Mouse (Mus musculus) kidney, embryonic 15.5 days (tissue): ENCODE data around the gene Bpifc. TPM values are rescaled to one million over a fixed set of nuclear protein-coding genes. Genes with fewer than 3 reads are reported as not detected.
A peak's percentile ranks its signal among the peaks of the same experiment; 100 is the strongest.
"Not testable (repeated sequence)": the region's sequence is repeated elsewhere in the genome, so short reads cannot be mapped to it uniquely, and the experiment has no call there.

Source experiments
- ATAC-seq: fragments of 200-750 bp; cut with Nextera tagmentation; replicated peaks from 2 replicates; pipeline ENCODE4 v1.8.0; 2017; ENCODE audit warnings: moderate TSS enrichment; ENCODE audit not compliant: low FRiP score
- H3K27ac ChIP-seq: fragments of 300-500 bp; sonication (generic); 2 replicates; pipeline ENCODE4 v1.5.1; 2015; ENCODE audit warnings: mild to moderate bottlenecking, inconsistent platforms
- H3K27me3 ChIP-seq: fragments of 300-500 bp; sonication (generic); 2 replicates; pipeline ENCODE4 v1.6.1; 2015; ENCODE audit warnings: inconsistent platforms
- H3K36me3 ChIP-seq: fragments of 300-500 bp; sonication (generic); 2 replicates; pipeline ENCODE4 v1.6.1; 2015; ENCODE audit warnings: inconsistent platforms
- H3K4me1 ChIP-seq: fragments of 300-500 bp; sonication (generic); 2 replicates; pipeline ENCODE4 v1.6.1; 2015; ENCODE audit warnings: inconsistent platforms
- H3K4me2 ChIP-seq: fragments of 300-500 bp; sonication (generic); 2 replicates; pipeline ENCODE4 v1.6.1; 2015; ENCODE audit warnings: moderate library complexity, mild to moderate bottlenecking, inconsistent platforms
- H3K4me3 ChIP-seq: fragments of 300-500 bp; sonication (generic); replicated peaks from 2 replicates; pipeline ENCODE4 v1.5.1; 2015; ENCODE audit warnings: mild to moderate bottlenecking, inconsistent platforms
- H3K9ac ChIP-seq: fragments of 300-500 bp; sonication (generic); 2 replicates; pipeline ENCODE4 v1.6.1; 2015; ENCODE audit warnings: mild to moderate bottlenecking, inconsistent platforms
- H3K9me3 ChIP-seq: fragments of 300-500 bp; sonication (generic); replicated peaks from 2 replicates; pipeline ENCODE4 v1.6.1; 2016; ENCODE audit warnings: inconsistent platforms
- WGBS: fragments of 180-500 bp; shearing (Covaris S2); methylation state at CpG from one replicate; pipeline ENCODE4 v1.1.7; 2015; ENCODE audit warnings: mixed read lengths; 5-methylcytosine and 5-hydroxymethylcytosine counted together
- polyA plus RNA-seq: library from polyadenylated mRNA; unstranded; fragments of >200 nt; fragmentation: Nextera tagmentation; extraction: Ambion mirVana; gene quantifications from 2 replicates; pipeline ENCODE4 v1.2.1, GENCODE M21; 2015

Gene Bpifc
- polyA plus RNA-seq, 1 experiment from 2014 or later: 0.38 TPM

GRCm38 (mm10) chr10:86032517-86032916, 20.8 kb upstream of the Bpifc start:
- no peak overlapping the region for H3K27ac ChIP-seq
- WGBS: 92% methylated on average over 3 of the region's 3 CpGs
- no peak overlapping the region for H3K9ac ChIP-seq
- no peaks in the 10 kb centered on the region for H3K27me3 ChIP-seq
- no peak overlapping the region for H3K4me3 ChIP-seq
- H3K36me3 ChIP-seq: peaks cover 74% of the 10 kb centered on the region
- H3K4me2 ChIP-seq: no peak overlapping the region
- ATAC-seq: no peak
- H3K4me1 ChIP-seq: no peaks in the 10 kb centered on the region
- no peaks in the 10 kb centered on the region for H3K9me3 ChIP-seq

DNA sequence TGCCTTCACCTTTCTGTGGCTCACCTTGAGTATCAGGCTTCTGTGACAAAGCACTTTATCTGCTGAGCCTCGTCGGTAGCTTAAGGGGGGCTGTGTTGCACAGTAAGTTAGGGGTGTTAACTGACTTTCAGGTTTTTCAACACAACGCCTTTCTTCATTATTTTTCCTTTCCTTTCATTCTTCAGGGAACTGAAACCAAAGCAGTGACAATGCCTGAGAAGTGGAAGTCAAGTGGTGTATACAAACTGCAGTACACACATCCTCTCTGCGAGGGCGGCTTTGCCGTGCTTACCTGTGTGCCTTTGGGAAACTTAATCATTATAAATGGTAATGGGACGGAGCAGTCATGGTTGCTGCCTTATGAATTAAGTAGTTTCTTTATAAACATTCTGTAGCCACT, 19.0 kb upstream of the Bpifc start:
- Histone ChIP-seq H3K36me3 (peaks cover 64% of the 10 kb centered on the region), H3K4me3 (no peak overlapping the region), H3K9ac (no peak overlapping the region), H3K27me3 (no peaks in the 10 kb centered on the region), H3K4me1 (no peaks in the 10 kb centered on the region), H3K27ac (no peak overlapping the region), H3K9me3 (no peaks in the 10 kb centered on the region), H3K4me2 (no peak overlapping the region)
- ATAC-seq: no peak
- 89% methylated on average over 7 of the region's 7 CpGs for WGBS

DNA sequence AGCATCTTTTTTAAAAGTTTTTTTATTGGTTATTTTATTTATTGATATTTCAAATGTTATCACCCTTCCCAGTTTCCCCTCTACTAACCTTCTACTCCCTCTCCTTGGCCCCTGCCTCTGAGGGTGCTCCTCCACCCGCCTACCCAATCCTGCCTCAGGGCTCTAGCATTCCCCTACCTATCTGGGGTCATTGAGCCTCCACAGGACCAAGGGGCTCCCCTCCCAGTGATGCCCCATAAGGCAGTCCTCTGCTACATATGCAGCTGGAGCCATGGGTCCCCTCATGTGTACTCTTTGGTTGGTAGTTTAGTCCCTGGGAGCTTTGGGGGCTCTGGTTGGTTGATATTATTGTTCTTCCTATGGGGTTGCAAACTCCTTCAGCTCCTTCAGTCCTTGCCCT, 15.1 kb upstream of the Bpifc start:
- not testable (repeated sequence) for H3K27me3 ChIP-seq, H3K4me2 ChIP-seq, H3K4me3 ChIP-seq, H3K9me3 ChIP-seq, H3K9ac ChIP-seq, H3K27ac ChIP-seq, ATAC-seq
- peaks cover 13% of the 10 kb centered on the region for H3K4me1 ChIP-seq
- H3K36me3 ChIP-seq: peaks cover 49% of the 10 kb centered on the region
- WGBS: 86% methylated on average over 1 of the region's 1 CpGs

GRCm38 (mm10) chr10:86026354-86026753, 14.7 kb upstream of the Bpifc start:
- H3K4me3 ChIP-seq: no peak overlapping the region
- no peaks in the 10 kb centered on the region for H3K9me3 ChIP-seq
- no peak overlapping the region for H3K9ac ChIP-seq
- 93% methylated on average over 3 of the region's 3 CpGs for WGBS
- no peak; the same call in 1 of the 2 replicates for ATAC-seq
- peaks cover 15% of the 10 kb centered on the region for H3K4me1 ChIP-seq
- no peak overlapping the region for H3K4me2 ChIP-seq
- H3K36me3 ChIP-seq: peaks cover 44% of the 10 kb centered on the region
- no peaks in the 10 kb centered on the region for H3K27me3 ChIP-seq
- no peak overlapping the region for H3K27ac ChIP-seq

DNA sequence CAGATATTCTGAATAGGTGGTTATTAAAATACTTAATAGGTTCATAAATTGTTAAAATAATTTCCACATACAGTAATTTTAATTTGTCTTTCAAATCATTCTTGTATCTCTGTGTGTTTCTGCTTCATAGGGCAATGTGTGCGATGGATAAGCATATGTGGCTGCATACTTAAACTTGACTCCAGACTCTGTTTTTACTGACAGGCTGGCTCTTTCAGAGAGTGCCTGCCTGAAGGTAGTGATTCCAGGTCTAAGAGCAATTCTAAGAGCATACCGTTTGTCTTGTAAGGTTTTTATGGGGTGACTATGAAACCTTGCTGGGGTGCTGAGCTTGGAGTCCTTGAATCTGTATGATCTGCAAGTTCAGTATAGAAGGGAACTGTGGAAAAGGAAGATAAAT, 14.2 kb upstream of the Bpifc start:
- no peaks in the 10 kb centered on the region for H3K9me3 ChIP-seq
- no peaks in the 10 kb centered on the region for H3K27me3 ChIP-seq
- no peak overlapping the region for H3K4me3 ChIP-seq
- no peak for ATAC-seq
- H3K4me2 ChIP-seq: no peak overlapping the region
- peaks cover 19% of the 10 kb centered on the region for H3K4me1 ChIP-seq
- H3K9ac ChIP-seq: no peak overlapping the region
- WGBS: 84% methylated on average over 2 of the region's 2 CpGs
- no peak overlapping the region for H3K27ac ChIP-seq
- H3K36me3 ChIP-seq: peaks cover 40% of the 10 kb centered on the region

DNA sequence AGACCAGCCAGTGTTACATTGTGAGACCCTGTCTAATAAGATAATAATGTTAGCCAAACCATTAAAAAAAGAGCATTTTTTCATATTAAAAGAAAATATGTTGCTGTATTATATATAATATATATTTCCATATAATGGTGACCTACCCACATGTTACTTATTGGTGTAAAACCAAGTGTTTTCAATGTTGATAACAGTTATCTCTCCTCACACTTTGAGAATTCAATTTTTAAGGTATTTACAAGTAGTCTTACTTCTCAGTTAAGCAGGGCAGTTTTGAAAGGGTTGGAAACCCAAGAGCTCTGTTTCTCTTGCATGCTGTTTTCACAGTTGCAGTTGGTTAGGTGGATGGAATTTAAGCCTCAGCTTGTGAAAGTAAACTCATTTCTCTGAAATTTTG, 11.5 kb upstream of the Bpifc start:
- H3K9ac ChIP-seq: no peak overlapping the region
- H3K4me3 ChIP-seq: peak overlapping the region; percentile 67
- no peak for ATAC-seq
- H3K4me2 ChIP-seq: peak overlapping the region; percentile 62
- H3K9me3 ChIP-seq: no peaks in the 10 kb centered on the region
- H3K27ac ChIP-seq: no peak overlapping the region
- H3K36me3 ChIP-seq: peaks cover 15% of the 10 kb centered on the region; the same call in 1 of the 2 replicates
- peaks cover 19% of the 10 kb centered on the region for H3K4me1 ChIP-seq
- H3K27me3 ChIP-seq: peaks cover 10% of the 10 kb centered on the region

- ATAC-seq: no peak
- Histone ChIP-seq H3K4me1 (peaks cover 19% of the 10 kb centered on the region), H3K27ac (peak overlapping the region; percentile 95), H3K27me3 (peaks cover 11% of the 10 kb centered on the region), H3K9ac (peak overlapping the region; percentile 81), H3K4me3 (peak overlapping the region; percentile 67), H3K4me2 (peak overlapping the region; percentile 62), H3K36me3 (peaks cover 14% of the 10 kb centered on the region; the same call in 1 of the 2 replicates), H3K9me3 (no peaks in the 10 kb centered on the region)
- WGBS: 3% methylated on average over 6 of the region's 6 CpGs
These were observed 10.8 kb upstream of the Bpifc start for GRCm38 (mm10) chr10:86022474-86022816.

GRCm38 (mm10) chr10:86021749-86022473, 10.2 kb upstream of the Bpifc start, which contains the start of gene Fbxo7:
Fbxo7 (plus strand) TSS chr10:86021972.
- H3K4me3 ChIP-seq: peak within 1 kb of the TSS; percentile 67
- peaks cover 14% of the 10 kb centered on the region; the same call in 1 of the 2 replicates for H3K36me3 ChIP-seq
- WGBS: under 1% methylated on average over 82 of the region's 82 CpGs
- ATAC-seq: peak; percentile 95
- H3K9me3 ChIP-seq: no peaks in the 10 kb centered on the region
- peaks cover 11% of the 10 kb centered on the region for H3K27me3 ChIP-seq
- H3K27ac ChIP-seq: peak within 1 kb of the TSS; percentile 95
- peak within 1 kb of the TSS; percentile 62 for H3K4me2 ChIP-seq
- peak within 1 kb of the TSS; percentile 81 for H3K9ac ChIP-seq
- peaks cover 19% of the 10 kb centered on the region for H3K4me1 ChIP-seq

GRCm38 (mm10) chr10:86021408-86021748, 9.7 kb upstream of the Bpifc start:
- peaks cover 19% of the 10 kb centered on the region for H3K4me1 ChIP-seq
- ATAC-seq: peak; percentile 60; the same call in 1 of the 2 replicates
- no peaks in the 10 kb centered on the region for H3K9me3 ChIP-seq
- 0 out of 2 replicates have a peak overlapping the region, but pooled peaks have one; percentile 21 for H3K9ac ChIP-seq
- H3K27me3 ChIP-seq: peaks cover 11% of the 10 kb centered on the region
- peak overlapping the region; percentile 67 for H3K4me3 ChIP-seq
- peak overlapping the region; percentile 62 for H3K4me2 ChIP-seq
- H3K36me3 ChIP-seq: peaks cover 14% of the 10 kb centered on the region; the same call in 1 of the 2 replicates
- 1% methylated on average over 3 of the region's 3 CpGs for WGBS
- peak overlapping the region; percentile 46 for H3K27ac ChIP-seq

DNA sequence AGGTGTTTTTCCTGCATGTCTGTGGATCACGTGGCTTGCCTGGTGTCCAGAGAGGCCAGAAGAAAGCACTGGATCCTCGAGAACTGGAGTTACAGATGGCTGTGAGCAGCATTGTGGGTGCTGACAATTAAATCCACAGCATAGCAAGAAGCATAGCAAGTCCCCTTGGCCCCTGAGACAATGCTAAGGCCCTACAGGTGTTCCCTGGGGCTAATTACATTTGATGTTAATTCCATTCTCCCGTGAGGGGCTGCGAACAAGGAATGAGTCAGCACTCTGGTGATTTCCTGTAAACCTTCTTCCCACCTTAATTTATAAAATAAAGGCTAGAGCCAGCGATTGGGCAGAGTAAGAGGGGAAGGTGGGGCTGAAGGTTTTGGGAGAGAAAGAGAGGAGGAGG, 7.1 kb upstream of the Bpifc start:
- Histone ChIP-seq H3K4me2 (no peak overlapping the region), H3K4me3 (no peak overlapping the region), H3K27ac (no peak overlapping the region), H3K36me3 (no peaks in the 10 kb centered on the region), H3K27me3 (peaks cover 16% of the 10 kb centered on the region), H3K9me3 (no peaks in the 10 kb centered on the region), H3K4me1 (peaks cover 20% of the 10 kb centered on the region), H3K9ac (no peak overlapping the region)
- WGBS: 45% methylated on average over 5 of the region's 5 CpGs
- ATAC-seq: no peak

DNA sequence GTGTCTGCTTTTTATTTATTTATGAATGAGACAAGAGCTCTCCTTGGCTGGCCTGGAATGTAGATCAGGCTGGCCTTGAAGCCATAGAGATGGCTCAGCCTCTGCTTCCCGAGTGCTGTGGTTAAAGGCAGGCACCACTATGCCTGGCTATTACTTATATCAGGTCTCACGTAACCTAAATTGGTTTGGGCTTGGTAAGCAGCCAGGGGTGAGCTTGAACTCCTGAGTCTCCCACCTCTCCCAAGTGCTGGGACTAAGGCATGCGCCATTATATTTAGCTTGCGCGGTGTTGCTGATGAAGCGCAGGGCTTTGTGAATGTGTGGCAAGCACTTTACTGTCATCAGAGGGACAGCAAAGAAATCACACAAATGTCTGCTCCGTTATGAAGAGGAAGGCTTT, 6.1 kb upstream of the Bpifc start:
- 95% methylated on average over 7 of the region's 7 CpGs for WGBS
- Histone ChIP-seq H3K4me2 (no peak overlapping the region), H3K9ac (no peak overlapping the region), H3K4me1 (peaks cover 15% of the 10 kb centered on the region), H3K27ac (no peak overlapping the region), H3K36me3 (no peaks in the 10 kb centered on the region), H3K27me3 (peaks cover 16% of the 10 kb centered on the region), H3K9me3 (no peaks in the 10 kb centered on the region), H3K4me3 (no peak overlapping the region)
- ATAC-seq: no peak

DNA sequence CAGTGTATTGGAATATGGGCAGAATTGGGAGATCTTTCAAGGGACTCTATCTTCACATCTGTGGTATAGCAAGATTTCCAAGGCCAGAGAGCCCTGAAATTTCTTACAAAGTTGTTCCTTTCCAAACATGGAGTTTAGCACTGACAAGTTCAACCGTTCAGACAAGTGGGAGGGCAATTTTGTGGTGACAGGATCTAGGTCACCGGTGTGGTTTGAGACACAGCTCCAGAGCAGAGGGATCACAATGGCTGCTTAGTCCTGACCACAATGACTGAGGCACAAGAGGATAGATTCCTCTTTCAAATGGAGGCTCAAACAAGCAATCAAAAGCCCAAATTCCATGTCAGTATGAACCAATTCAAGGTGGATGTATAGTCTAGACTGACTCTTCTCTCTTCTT, 523 bp downstream of the Bpifc start:
- Histone ChIP-seq H3K9me3 (no peaks in the 10 kb centered on the region), H3K4me2 (no peak overlapping the region), H3K27ac (no peak overlapping the region), H3K36me3 (no peaks in the 10 kb centered on the region), H3K9ac (no peak overlapping the region), H3K27me3 (peaks cover 11% of the 10 kb centered on the region; the same call in 1 of the 2 replicates), H3K4me3 (no peak overlapping the region), H3K4me1 (0 out of 2 replicates have a peak, but pooled peaks cover 9% of the 10 kb centered on the region)
- 68% methylated on average over 2 of the region's 2 CpGs for WGBS
- ATAC-seq: no peak

DNA sequence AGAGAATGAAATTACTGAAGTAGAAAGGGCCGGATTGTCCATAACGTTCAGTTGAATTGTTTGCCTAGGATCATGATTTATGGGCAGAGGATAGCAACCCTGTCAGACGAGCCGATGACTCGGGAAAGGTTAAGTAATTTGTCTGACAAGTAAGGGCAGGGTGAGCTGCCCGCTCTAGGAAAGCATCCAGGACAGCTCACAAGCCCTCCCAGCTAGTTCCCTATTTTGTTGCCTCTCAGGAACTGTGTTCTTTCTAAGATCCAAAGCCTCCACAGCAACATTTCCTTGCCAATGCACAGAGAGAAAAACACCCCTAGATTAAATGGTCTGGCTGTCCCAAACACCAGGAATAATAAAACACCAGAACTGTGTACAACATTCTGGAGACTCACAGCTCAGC, 1.1 kb downstream of the Bpifc start:
- Histone ChIP-seq H3K4me2 (no peak overlapping the region), H3K9ac (no peak overlapping the region), H3K27ac (no peak overlapping the region), H3K4me1 (0 out of 2 replicates have a peak, but pooled peaks cover 6% of the 10 kb centered on the region), H3K36me3 (no peaks in the 10 kb centered on the region), H3K4me3 (no peak overlapping the region), H3K9me3 (no peaks in the 10 kb centered on the region), H3K27me3 (peaks cover 7% of the 10 kb centered on the region; the same call in 1 of the 2 replicates)
- ATAC-seq: no peak
- WGBS: 8% methylated on average over 6 of the region's 6 CpGs
